Mouse (Mus musculus) spleen, adult 2 months (tissue): ENCODE results near the gene Pdzd7. TPM values are rescaled to one million over a fixed set of nuclear protein-coding genes. Genes with fewer than 3 reads are reported as not detected.
A peak's percentile ranks its signal among the peaks of the same experiment; 100 is the strongest.

ENCODE experiments used
- DNase-seq, 2 experiments: peaks; one replicate each; pipeline versions ENCODE4 v3.0.0 to v3.0.0-alpha.2; 2012 to 2021; ENCODE audit warnings: low spot score in 2 of 2, low read depth in 1 of 2
- H3K27ac ChIP-seq: fragments of 200-500 bp; 2 replicates; pipeline ENCODE4 v1.5.1; 2012; ENCODE audit warnings: low read length, inconsistent platforms; ENCODE audit not compliant: insufficient read depth
- H3K27me3 ChIP-seq: fragments of 200-500 bp; 2 replicates; pipeline ENCODE4 v1.6.1; 2012; ENCODE audit warnings: mild to moderate bottlenecking, moderate library complexity, low read length, inconsistent platforms; ENCODE audit not compliant: control insufficient read depth, insufficient read depth
- H3K36me3 ChIP-seq: fragments of 200-500 bp; 2 replicates; pipeline ENCODE4 v1.6.1; 2012; ENCODE audit warnings: mild to moderate bottlenecking, low read length, inconsistent platforms; ENCODE audit not compliant: control insufficient read depth, insufficient read depth
- H3K4me1 ChIP-seq: fragments of 200-500 bp; 2 replicates; pipeline ENCODE4 v1.6.1; 2011; ENCODE audit warnings: inconsistent platforms; ENCODE audit not compliant: control insufficient read depth, insufficient read depth, insufficient read length
- H3K4me3 ChIP-seq: fragments of 200-500 bp; 2 replicates; pipeline ENCODE4 v1.5.1; 2011; ENCODE audit warnings: mild to moderate bottlenecking, inconsistent platforms; ENCODE audit not compliant: insufficient read depth, insufficient read length; ENCODE audit errors: extremely low read depth
- CTCF ChIP-seq: fragments of 200-500 bp; IDR thresholded peaks from 2 replicates; pipeline ENCODE4 v1.5.1; 2011; ENCODE audit warnings: mild to moderate bottlenecking, inconsistent platforms; ENCODE audit not compliant: insufficient read depth, insufficient read length, insufficient replicate concordance; ENCODE audit errors: extremely low read depth
- POLR2A ChIP-seq: fragments of 200-500 bp; IDR thresholded peaks from 2 replicates; pipeline ENCODE4 v1.6.1; 2011; ENCODE audit warnings: low read depth, low read length, inconsistent platforms
- WGBS: fragments of 180-500 bp; shearing (Covaris S2); methylation state at CpG from one replicate; pipeline ENCODE4 v1.1.7; 2018; 5-methylcytosine and 5-hydroxymethylcytosine counted together
- polyA plus RNA-seq: library from polyadenylated mRNA; depleted of rRNA; stranded (reverse); fragments of >200 nt; gene quantifications from 2 replicates; pipeline ENCODE4 v1.2.3, GENCODE M21; 2012

The Pdzd7 gene
- polyA plus RNA-seq, 1 experiment, result 0.04 TPM

GRCm38 (mm10) chr19:44989567-44990495 lies 55.7 kb downstream of the Pdzd7 start:
- peaks cover 7% of the 10 kb centered on the region for H3K4me1 ChIP-seq
- peaks cover 12% of the 10 kb centered on the region for H3K27me3 ChIP-seq
- DNase-seq, result no peak
- WGBS, result 35% methylated on average over 22 of the region's 22 CpGs
- no peaks in the 10 kb centered on the region for H3K36me3 ChIP-seq
- TF ChIP-seq CTCF (no peak), POLR2A (no peak)
- H3K4me3 ChIP-seq, result peak overlapping the region; percentile 27; the same call in 1 of the 2 replicates
- no peak overlapping the region for H3K27ac ChIP-seq

- no peak for DNase-seq
- no peak for TF ChIP-seq POLR2A
- TF ChIP-seq CTCF, result peak; percentile 14; the same call in 1 of the 2 replicates
- peak within 1 kb of the TSS; percentile 27; the same call in 1 of the 2 replicates for H3K4me3 ChIP-seq
- 2% methylated on average over 53 of the region's 58 CpGs for WGBS
- H3K4me1 ChIP-seq, result peaks cover 7% of the 10 kb centered on the region
- H3K27me3 ChIP-seq, result peaks cover 12% of the 10 kb centered on the region
- no peaks in the 10 kb centered on the region for H3K36me3 ChIP-seq
- no peak within 1 kb of the TSS for H3K27ac ChIP-seq
These were observed 56.5 kb downstream of the Pdzd7 start, which contains the start of gene Sema4g for GRCm38 (mm10) chr19:44988831-44989566. TSS of gene Sema4g (plus strand) at chr19:44989101.

GRCm38 (mm10) chr19:44988321-44988720 lies 57.2 kb downstream of the Pdzd7 start:
- Histone ChIP-seq H3K4me3 (no peak overlapping the region), H3K27me3 (peaks cover 12% of the 10 kb centered on the region), H3K36me3 (no peaks in the 10 kb centered on the region; the same call in 1 of the 2 replicates), H3K27ac (no peak overlapping the region), H3K4me1 (peaks cover 7% of the 10 kb centered on the region)
- no peak for TF ChIP-seq POLR2A
- no peak for TF ChIP-seq CTCF
- no peak for DNase-seq
- WGBS, result 60% methylated on average over 9 of the region's 9 CpGs

GRCm38 (mm10) chr19:44987851-44988250 lies 57.7 kb downstream of the Pdzd7 start:
- TF ChIP-seq CTCF, result no peak
- TF ChIP-seq POLR2A, result no peak
- Histone ChIP-seq H3K27me3 (peaks cover 12% of the 10 kb centered on the region), H3K36me3 (no peaks in the 10 kb centered on the region; the same call in 1 of the 2 replicates), H3K4me3 (no peak overlapping the region), H3K27ac (no peak overlapping the region), H3K4me1 (peaks cover 7% of the 10 kb centered on the region)
- DNase-seq, result no peak
- 77% methylated on average over 6 of the region's 6 CpGs for WGBS

- peaks cover under 1% of the 10 kb centered on the region for H3K36me3 ChIP-seq
- H3K4me3 ChIP-seq, result no peak overlapping the region
- peaks cover 12% of the 10 kb centered on the region for H3K27me3 ChIP-seq
- TF ChIP-seq CTCF, result no peak
- TF ChIP-seq POLR2A, result no peak
- H3K27ac ChIP-seq, result no peak overlapping the region
- WGBS, result 71% methylated on average over 6 of the region's 6 CpGs
- DNase-seq, result no peak
- H3K4me1 ChIP-seq, result peaks cover 4% of the 10 kb centered on the region; the same call in 1 of the 2 replicates
These were observed 58.5 kb downstream of the Pdzd7 start for GRCm38 (mm10) chr19:44987004-44987403.

GRCm38 (mm10) chr19:44985159-44985988 lies 60.1 kb downstream of the Pdzd7 start:
- TF ChIP-seq CTCF (no peak), POLR2A (no peak)
- peaks cover 4% of the 10 kb centered on the region; the same call in 1 of the 2 replicates for H3K4me1 ChIP-seq
- H3K27me3 ChIP-seq, result peaks cover 12% of the 10 kb centered on the region
- H3K27ac ChIP-seq, result no peak overlapping the region
- DNase-seq, result no peak
- H3K4me3 ChIP-seq, result no peak overlapping the region
- H3K36me3 ChIP-seq, result peaks cover 7% of the 10 kb centered on the region
- 67% methylated on average over 5 of the region's 5 CpGs for whole genome bisulfite sequencing
